Mouse (Mus musculus) CH12.LX (cell line): ENCODE results near the gene Eid1. TPM values are rescaled to one million over a fixed set of nuclear protein-coding genes. Genes with fewer than 3 reads are reported as not detected.

Source experiments
- DNase-seq: peaks from one replicate; pipeline ENCODE4 v3.0.0-alpha.2; 2013; ENCODE audit errors: extremely low read depth
- H3K27ac ChIP-seq: 2 replicates; pipeline ENCODE4 v1.5.1; 2012; ENCODE audit warnings: low read depth, mild to moderate bottlenecking, control low read depth, moderate library complexity; ENCODE audit not compliant: insufficient read depth
- H3K27me3 ChIP-seq: replicated peaks from 2 replicates; pipeline ENCODE3; 2012; ENCODE audit warnings: inconsistent platforms
- H3K36me3 ChIP-seq, 2 experiments: replicated peaks in 1 of 2; 2 replicates each; pipeline versions ENCODE3 to v1.6.1; 2012; ENCODE audit warnings: inconsistent platforms in 1 of 2, low read length in 1 of 2, mild to moderate bottlenecking in 1 of 2, mixed read lengths in 1 of 2, moderate library complexity in 1 of 2; ENCODE audit not compliant: control insufficient read depth in 1 of 2, insufficient read depth in 1 of 2
- H3K4me1 ChIP-seq, 2 experiments: 2 replicates each; pipeline ENCODE4 v1.6.1; 2012; ENCODE audit warnings: inconsistent platforms in 1 of 2, moderate library complexity in 1 of 2; ENCODE audit not compliant: insufficient read depth in 2 of 2, control insufficient read depth in 1 of 2
- H3K4me2 ChIP-seq: 2 replicates; pipeline ENCODE4 v1.6.1; 2012; ENCODE audit warnings: low read depth, mild to moderate bottlenecking, control low read depth; ENCODE audit not compliant: poor library complexity, insufficient read depth, severe bottlenecking
- H3K4me3 ChIP-seq, 3 experiments: fragments of 150-350 bp in 1 of 3; sonication (generic) in 1 of 3; replicated peaks in 1 of 3; 2 replicates each; pipeline versions ENCODE3 to v1.5.1; 2011 to 2012; ENCODE audit warnings: low read depth in 2 of 3, low read length in 2 of 3, mild to moderate bottlenecking in 2 of 3, moderate library complexity in 2 of 3, control low read depth in 1 of 3, improper control_type of control experiment in 1 of 3, inconsistent platforms in 1 of 3, mixed read lengths in 1 of 3; ENCODE audit not compliant: poor library complexity in 1 of 3
- H3K79me2 ChIP-seq: replicated peaks from 2 replicates; pipeline ENCODE4 v1.6.1; 2012; ENCODE audit warnings: mild to moderate bottlenecking, moderate library complexity; ENCODE audit not compliant: control insufficient read depth, poor library complexity, insufficient read depth, severe bottlenecking; ENCODE audit errors: extremely low read depth
- H3K9ac ChIP-seq: 2 replicates; pipeline ENCODE4 v1.6.1; 2012; ENCODE audit warnings: low read depth, mild to moderate bottlenecking, control low read depth, moderate library complexity; ENCODE audit not compliant: insufficient read depth
- H3K9me3 ChIP-seq: replicated peaks from 2 replicates; pipeline ENCODE3; 2012; ENCODE audit warnings: low read length, inconsistent platforms, mixed read lengths
- CHD1 ChIP-seq: IDR thresholded peaks from 2 replicates; pipeline ENCODE4 v1.6.1; 2012; ENCODE audit warnings: low read depth, low read length, improper control_type of control experiment, inconsistent platforms
- CTCF ChIP-seq, 2 experiments: IDR thresholded peaks in 1 of 2; conservative IDR thresholded peaks in 1 of 2; 2 replicates each; pipeline ENCODE4 v1.5.1; 2011 to 2012; ENCODE audit warnings: low read depth in 2 of 2, low read length in 2 of 2, improper control_type of control experiment in 1 of 2, inconsistent platforms in 1 of 2, mild to moderate bottlenecking in 1 of 2, moderate library complexity in 1 of 2
- ELF1 ChIP-seq: IDR thresholded peaks from 2 replicates; pipeline ENCODE4 v1.6.1; 2014; ENCODE audit warnings: low read depth, mild to moderate bottlenecking, inconsistent platforms, low read length, improper control_type of control experiment
- EP300 ChIP-seq: IDR thresholded peaks from 2 replicates; pipeline ENCODE4 v1.6.1; 2011; ENCODE audit warnings: low read length, improper control_type of control experiment
- ETS1 ChIP-seq: conservative IDR thresholded peaks from 2 replicates; pipeline ENCODE4 v1.6.1; 2012; ENCODE audit warnings: low read depth, mild to moderate bottlenecking, inconsistent platforms, low read length, improper control_type of control experiment, moderate library complexity
- GABPA ChIP-seq: IDR thresholded peaks from 2 replicates; pipeline ENCODE4 v1.6.1; 2012; ENCODE audit warnings: low read depth, low read length, improper control_type of control experiment, inconsistent platforms; ENCODE audit not compliant: insufficient replicate concordance
- JUN ChIP-seq: IDR thresholded peaks from 2 replicates; pipeline ENCODE4 v1.6.1; 2011; ENCODE audit warnings: low read depth, mild to moderate bottlenecking, low read length, improper control_type of control experiment, moderate library complexity; ENCODE audit not compliant: insufficient read depth
- JUND ChIP-seq: conservative IDR thresholded peaks from 2 replicates; pipeline ENCODE4 v1.6.1; 2011; ENCODE audit warnings: low read depth, low read length, improper control_type of control experiment
- MEF2A ChIP-seq: IDR thresholded peaks from 2 replicates; pipeline ENCODE4 v1.6.1; 2014; ENCODE audit warnings: low read depth, mild to moderate bottlenecking, inconsistent platforms, low read length, improper control_type of control experiment, borderline replicate concordance
- MXI1 ChIP-seq: IDR thresholded peaks from 2 replicates; pipeline ENCODE4 v1.6.1; 2011; ENCODE audit warnings: mild to moderate bottlenecking, low read depth, low read length, improper control_type of control experiment
- MYC ChIP-seq: IDR thresholded peaks from 2 replicates; pipeline ENCODE4 v1.6.1; 2011; ENCODE audit warnings: low read depth, mild to moderate bottlenecking, improper control_type of control experiment, low read length
- NRF1 ChIP-seq: IDR thresholded peaks from 2 replicates; pipeline ENCODE4 v1.6.1; 2014; ENCODE audit warnings: low read depth, mild to moderate bottlenecking, inconsistent platforms, low read length, improper control_type of control experiment, moderate library complexity
- PAX5 ChIP-seq: IDR thresholded peaks from 2 replicates; pipeline ENCODE4 v1.6.1; 2012; ENCODE audit warnings: low read length, inconsistent platforms, mixed read lengths
- POLR2A ChIP-seq: IDR thresholded peaks from 2 replicates; pipeline ENCODE4 v1.6.1; 2011; ENCODE audit warnings: low read depth, mild to moderate bottlenecking, improper control_type of control experiment, low read length
- POLR2AphosphoS2 ChIP-seq: IDR thresholded peaks from 2 replicates; pipeline ENCODE4 v1.6.1; 2011; ENCODE audit warnings: low read depth, low read length, improper control_type of control experiment
- RAD21 ChIP-seq: IDR thresholded peaks from 2 replicates; pipeline ENCODE4 v1.6.1; 2011; ENCODE audit warnings: low read depth, mild to moderate bottlenecking, low read length, improper control_type of control experiment, moderate library complexity
- SMC3 ChIP-seq: IDR thresholded peaks from 2 replicates; pipeline ENCODE4 v1.6.1; 2011; ENCODE audit warnings: low read depth, low read length, improper control_type of control experiment
- TBP ChIP-seq: conservative IDR thresholded peaks from 2 replicates; pipeline ENCODE4 v1.6.1; 2011; ENCODE audit warnings: low read depth, low read length, improper control_type of control experiment
- TCF12 ChIP-seq: IDR thresholded peaks from 2 replicates; pipeline ENCODE4 v1.6.1; 2014; ENCODE audit warnings: low read depth, mild to moderate bottlenecking, inconsistent platforms, low read length, improper control_type of control experiment
- dilution Hi-C: fragments of 300-500 bp; cut with MboI; formaldehyde crosslinking; loops from 2 replicates; pipeline ENCODE4 v1.14.3; 2020; ENCODE audit warnings: low sequenced_read_pairs; ENCODE audit not compliant: extremely low pct_unique_long_range_greater_than_20kb, extremely low pct_ligation_motif_present
- in situ Hi-C: fragments of 300-500 bp; cut with MboI; formaldehyde crosslinking; loops from 3 replicates; pipeline ENCODE4 v1.14.3; 2019; ENCODE audit warnings: low sequenced_read_pairs, low pct_ligation_motif_present, low pct_unique_long_range_greater_than_20kb, mixed read lengths
- polyA plus RNA-seq: library from polyadenylated mRNA; unstranded; fragments of >175 nt; gene quantifications from 2 replicates; pipeline ENCODE4 v1.2.1, GENCODE M21; 2012; ENCODE audit warnings: low read depth; ENCODE audit not compliant: insufficient read length
- total RNA-seq, 2 experiments: library from RNA; depleted of rRNA; stranded (reverse); fragments of 300-350 nt in 1 of 2; fragments of >200 nt in 1 of 2; gene quantifications; 2 replicates each; pipeline ENCODE4 v1.2.3; 2012 to 2014

Eid1 gene
- total and polyA plus RNA-seq, 3 experiments: 15.4 to 39.8 (median 20.4) TPM

DNA sequence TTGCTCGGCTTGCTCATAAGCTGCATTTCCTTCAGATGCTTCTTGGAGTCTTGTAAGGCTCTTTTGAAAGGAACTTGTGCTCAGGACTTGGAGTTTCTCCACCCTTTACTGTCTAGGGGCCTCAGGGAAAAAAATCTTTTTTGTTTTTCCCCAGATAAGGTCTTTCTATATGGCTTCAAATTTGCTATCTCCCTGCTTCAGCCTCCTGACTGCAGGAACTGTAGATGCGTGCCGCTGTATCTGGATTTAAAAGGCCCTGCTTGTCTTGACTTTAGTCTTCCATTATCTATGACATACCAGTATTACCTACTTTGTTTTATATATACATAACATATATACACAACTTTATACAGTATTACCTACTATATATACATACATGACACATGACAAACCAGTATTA lies 10.4 kb upstream of the Eid1 start:
- dilution Hi-C loops: no loop called here
- H3K27ac ChIP-seq: no peak overlapping the region
- H3K9me3 ChIP-seq: peaks cover 4% of the 10 kb centered on the region
- H3K79me2 ChIP-seq: no peaks in the 10 kb centered on the region
- H3K4me2 ChIP-seq: no peak overlapping the region
- in situ Hi-C loops: loop anchor here (5.0 to 25.0 kb wide), 2 partner anchors 65 to 375 kb away; partner anchors contain the start of gene Fgf7
- no peak overlapping the region for H3K4me3 ChIP-seq
- no peaks in the 10 kb centered on the region for H3K27me3 ChIP-seq
- no peak for TF ChIP-seq MEF2A
- no peak for TF ChIP-seq CHD1
- TF ChIP-seq MYC: no peak
- TF ChIP-seq, all 38 proteins: peak for 0
- Histone ChIP-seq H3K36me3 (no peaks in the 10 kb centered on the region), H3K9ac (no peak overlapping the region), H3K4me1 (peaks cover 8 to 34% of the 10 kb centered on the region in 2 experiments; a peak in 3 of 4 replicates)
- no peak for DNase-seq

DNA sequence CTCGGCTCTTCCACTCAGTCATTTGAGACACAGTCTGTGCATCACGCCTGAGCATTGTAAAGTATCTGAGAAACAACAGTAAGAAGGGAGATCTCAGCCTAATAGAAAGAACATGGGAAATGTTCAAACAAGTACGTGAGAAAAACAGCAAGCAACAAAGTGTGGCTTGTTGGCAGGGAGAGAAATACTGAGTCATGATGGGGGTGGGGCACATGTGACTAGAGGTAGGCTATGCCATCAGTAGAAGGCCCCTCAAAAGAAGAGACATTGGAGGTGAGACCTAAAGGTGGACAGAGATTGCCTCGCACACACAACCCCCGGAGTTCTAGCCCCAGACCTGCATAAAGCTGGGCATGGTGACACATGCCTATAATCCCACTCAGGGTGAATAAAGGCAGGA lies 7.7 kb upstream of the Eid1 start:
- no peak overlapping the region for H3K27ac ChIP-seq
- dilution Hi-C loops: no loop called here
- no peak for DNase-seq
- no peaks in the 10 kb centered on the region for H3K27me3 ChIP-seq
- H3K36me3 ChIP-seq: no peaks in the 10 kb centered on the region
- TF ChIP-seq ELF1 (no peak), MXI1 (no peak), RAD21 (no peak), PAX5 (no peak), ETS1 (no peak), TCF12 (no peak), GABPA (no peak), SMC3 (no peak), TBP (no peak), JUN (no peak), CTCF (conservative IDR thresholded peaks at IDR 0.05 in 1 of 2, IDR thresholded peaks at IDR 0.05 in 1 of 2; ENCODE audit: low read depth in 2 of 2, low read length in 2 of 2) (no peak), POLR2A (no peak), EP300 (no peak), POLR2AphosphoS2 (no peak), CHD1 (no peak), NRF1 (no peak), JUND (no peak)
- no peak overlapping the region for H3K9ac ChIP-seq
- peaks cover 2% of the 10 kb centered on the region for H3K9me3 ChIP-seq
- no peaks in the 10 kb centered on the region for H3K79me2 ChIP-seq
- peaks cover 11 to 39% of the 10 kb centered on the region in 2 experiments; a peak in 3 of 4 replicates for H3K4me1 ChIP-seq
- no peak overlapping the region for H3K4me2 ChIP-seq
- H3K4me3 ChIP-seq: no peak overlapping the region
- in situ Hi-C loops: loop anchor here (25.0 kb wide), 1 partner anchor 372 kb away; the partner anchor contains the start of gene Fgf7
